8 mouse cellular contexts compared by ENCODE assay signal in the genomic region with DNA sequence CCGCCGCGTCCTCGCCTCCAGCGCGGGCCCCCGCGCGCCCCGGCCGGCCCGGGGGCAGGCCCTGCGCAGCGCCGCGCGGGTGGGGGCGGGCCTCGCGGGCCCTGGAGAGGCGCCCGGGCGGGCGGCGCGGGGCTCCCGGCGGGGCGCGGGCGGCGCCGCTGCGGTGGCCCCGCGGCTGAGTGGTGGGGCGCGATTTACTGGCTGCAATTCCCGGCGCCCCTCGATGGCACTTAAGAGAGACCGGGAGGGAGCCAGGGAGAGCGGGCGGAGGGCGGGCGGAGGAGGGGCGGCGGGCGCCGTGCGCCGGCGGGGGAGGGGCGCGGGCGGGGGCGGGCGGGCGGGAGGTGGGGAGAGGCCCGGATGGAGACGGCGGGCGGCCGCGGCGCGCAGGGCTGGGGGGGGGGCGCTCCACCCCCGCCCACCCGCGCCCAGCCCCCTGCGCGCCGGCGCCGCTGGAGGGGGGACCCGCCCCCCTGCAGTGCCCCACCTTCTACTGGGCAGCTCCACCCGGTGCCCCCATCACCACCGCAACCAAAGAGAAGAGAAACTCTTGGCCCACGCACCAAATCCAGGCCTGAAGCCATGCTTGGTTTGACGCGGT. TPM values are rescaled to one million over a fixed set of nuclear protein-coding genes. Genes with fewer than 3 reads are reported as not detected.
DNase-seq lines count a peak whose midpoint lies in the region; TF ChIP-seq lines count a peak whose summit lies in the region.

No protein-coding gene starts in this region.

- intact Hi-C loops in heart, postnatal 14 days (cut with DNase I), result no loop called here

- no peak for TF ChIP-seq CTCF in brain, embryonic 14.5 days (IDR thresholded peaks at IDR 0.05; ENCODE audit: borderline replicate concordance, extremely low read depth, insufficient read depth, insufficient read length)

- TF ChIP-seq POLR2A in brain, embryonic 14.5 days (IDR thresholded peaks at IDR 0.05; ENCODE audit: borderline replicate concordance, extremely low read depth, insufficient read depth, insufficient read length, poor library complexity, severe bottlenecking), result no peak

- peak; percentile 46 for DNase-seq in kidney, postnatal 10 days
- no peak for DNase-seq in kidney, adult 8-10 months
- DNase-seq in brain, embryonic 14.5 days (ENCODE audit: low read depth), result peak; percentile 68
- DNase-seq in heart, postnatal 14 days, result peak; percentile 26 to 59
- DNase-seq in lung, postnatal 14 days, result peak; percentile 11
- DNase-seq in layer of hippocampus, postnatal 25 days (ENCODE audit: extremely low spot score in 1 of 2, low spot score in 1 of 2), result no peak
- no peak for DNase-seq in cerebellum, adult 18-20 months
- DNase-seq in ovary, adult 18-20 months (ENCODE audit: low spot score), result no peak

RNA-seq across cellular contexts. Expression of gene Tcf20, which starts 24.0 kb away (rescaled TPM):
- polyA plus RNA-seq in brain, embryonic 14.5 days (2012; rRNA removed), result 34.0 and 46.8 TPM in 2 replicates
- 10 to 100 TPM; 49.9 to 59.1 TPM for total RNA-seq in heart, postnatal 14 days (2021)
- total RNA-seq in layer of hippocampus, postnatal 25 days (2021), result 100 to 1,000 TPM; 213 TPM

Comparison
In these comparisons a context has a peak if more than half of its experiments do, and no peak if none do; other contexts are left out.
1. DNase-seq: peak in kidney, postnatal 10 days (single experiment), brain, embryonic 14.5 days (single experiment), heart, postnatal 14 days (2 of 2) and lung, postnatal 14 days (single experiment); none in kidney, adult 8-10 months (0 of 2), layer of hippocampus, postnatal 25 days (0 of 2), cerebellum, adult 18-20 months (0 of 2) and ovary, adult 18-20 months (single experiment).